Mouse (Mus musculus) C2C12 (cell line): ENCODE results near the gene Cox5a.

Experiments
- CTCF ChIP-seq: IDR thresholded peaks from one replicate; pipeline ENCODE4 v1.5.1; 2011; ENCODE audit not compliant: control insufficient read depth, insufficient read depth, insufficient read length
- USF1 ChIP-seq: IDR thresholded peaks from one replicate; pipeline ENCODE4 v1.6.1; 2011; ENCODE audit warnings: low read depth, mild to moderate bottlenecking, control low read depth, moderate library complexity

GRCm38 (mm10) chr9:57558625-57559024, 37.6 kb downstream of the Cox5a start:
- TF ChIP-seq CTCF (no peak), USF1 (no peak)
